Mouse (Mus musculus) kidney, postnatal 0 days (tissue): ENCODE data around the gene Pih1d1. TPM values are rescaled to one million over a fixed set of nuclear protein-coding genes. Genes with fewer than 3 reads are reported as not detected.

ENCODE experiments used
- ATAC-seq: fragments of 200-750 bp; cut with Nextera tagmentation; replicated peaks from 2 replicates; pipeline ENCODE4 v1.8.0; 2017; ENCODE audit warnings: low read depth, moderate number of reproducible peaks, moderate TSS enrichment, moderate library complexity; ENCODE audit not compliant: low FRiP score
- DNase-seq: peaks from one replicate; pipeline ENCODE4 v3.0.0-alpha.2; 2016; ENCODE audit warnings: low spot score
- H3K27ac ChIP-seq: fragments of 300-500 bp; sonication (generic); 2 replicates; pipeline ENCODE4 v1.5.1; 2014; ENCODE audit warnings: mild to moderate bottlenecking
- H3K27me3 ChIP-seq: fragments of 300-500 bp; sonication (generic); 2 replicates; pipeline ENCODE4 v1.6.1; 2014; ENCODE audit warnings: low read length, mixed read lengths; ENCODE audit not compliant: insufficient read depth
- H3K36me3 ChIP-seq: fragments of 300-500 bp; sonication (generic); 2 replicates; pipeline ENCODE4 v1.6.1; 2014; ENCODE audit warnings: low read length, mixed read lengths; ENCODE audit not compliant: insufficient read depth
- H3K4me1 ChIP-seq: fragments of 300-500 bp; sonication (generic); replicated peaks from 2 replicates; pipeline ENCODE4 v1.6.1; 2014; ENCODE audit warnings: antibody characterized with exemption, low read length, mixed read lengths; ENCODE audit not compliant: insufficient read depth
- H3K4me2 ChIP-seq: fragments of 300-500 bp; sonication (generic); 2 replicates; pipeline ENCODE4 v1.6.1; 2014; ENCODE audit warnings: mild to moderate bottlenecking, low read length, moderate library complexity, mixed read lengths
- H3K4me3 ChIP-seq: fragments of 300-500 bp; sonication (generic); replicated peaks from 2 replicates; pipeline ENCODE4 v1.5.1; 2014; ENCODE audit warnings: low read depth, low read length
- H3K9ac ChIP-seq: fragments of 300-500 bp; sonication (generic); 2 replicates; pipeline ENCODE4 v1.6.1; 2014; ENCODE audit warnings: low read depth, low read length
- H3K9me3 ChIP-seq: fragments of 300-500 bp; sonication (generic); replicated peaks from 2 replicates; pipeline ENCODE4 v1.6.1; 2016; ENCODE audit warnings: low read length, inconsistent platforms, mixed read lengths
- CTCF ChIP-seq: IDR thresholded peaks from 2 replicates; pipeline ENCODE4 v1.5.1; 2016; ENCODE audit warnings: antibody characterized with exemption, low read depth, mild to moderate bottlenecking, moderate library complexity
- WGBS: fragments of 180-500 bp; shearing (Covaris S2); extraction: QIAGEN DNeasy Blood & Tissue Kit; methylation state at CpG from one replicate; pipeline ENCODE4 v1.1.7; 2014; 5-methylcytosine and 5-hydroxymethylcytosine counted together
- microRNA counts: library from miRNA; unstranded; fragments of <30 nt; microRNA quantifications from one replicate; lab custom pipeline; 2015
- microRNA-seq: library from miRNA; unstranded; fragments of <30 nt; microRNA quantifications from one replicate; pipeline ENCODE4, GENCODE M21; 2016
- polyA plus RNA-seq: library from polyadenylated mRNA; unstranded; fragments of >200 nt; fragmentation: Nextera tagmentation; extraction: Ambion mirVana; gene quantifications from 2 replicates; pipeline ENCODE4 v1.2.1, GENCODE M21; 2015

Pih1d1 gene
- polyA plus RNA-seq, 1 experiment from 2014 or later, result 81.3 TPM

DNA sequence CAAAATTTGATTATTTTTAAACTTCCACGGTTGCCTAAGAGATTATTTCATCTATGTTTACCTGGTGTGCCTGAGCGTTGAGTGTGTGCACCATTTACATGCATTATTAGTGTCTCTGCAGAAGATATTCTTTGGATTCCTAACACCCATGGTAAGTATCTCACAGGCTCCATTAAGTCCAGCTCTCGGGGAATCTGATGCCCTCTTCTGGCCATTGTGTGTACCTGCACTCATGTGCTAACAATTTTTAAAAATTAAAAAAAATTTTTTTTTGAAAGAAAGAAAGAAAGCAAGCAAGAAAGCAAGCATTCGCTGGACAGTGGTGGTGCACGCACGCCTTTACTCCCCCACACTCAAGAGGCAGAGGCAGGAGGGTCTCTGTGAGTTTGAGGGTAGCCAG lies 54.2 kb downstream of the Pih1d1 start:
- Histone ChIP-seq H3K27ac (no peak overlapping the region), H3K36me3 (no peaks in the 10 kb centered on the region), H3K4me1 (peaks cover 6% of the 10 kb centered on the region; the same call in 1 of the 2 replicates), H3K9ac (no peak overlapping the region), H3K4me3 (no peak overlapping the region), H3K9me3 (no peaks in the 10 kb centered on the region), H3K4me2 (no peak overlapping the region), H3K27me3 (peaks cover 6% of the 10 kb centered on the region; the same call in 1 of the 2 replicates)
- WGBS, result 78% methylated on average over 6 of the region's 6 CpGs
- no peak for DNase-seq
- TF ChIP-seq CTCF, result peak; percentile 34; the same call in 1 of the 2 replicates
- no peak for ATAC-seq

MicroRNAs within 50 kb of the gene (microRNA counts, 519-probe panel; counts per million panel counts)
- 4,182 counts per million, percentile 76 among the panel's probes with 10 or more counts for microRNA mmu-miR-150 (lab: Ali Mortazavi, UCI)

Small RNAs within 50 kb of the gene (microRNA-seq; reads per million reads assigned to microRNA genes)
- gene Mir150, result 37.7 reads per million, percentile 41 among the genes with 10 or more reads in this experiment
- gene Mir5121, result 10.2 reads per million, percentile 23 among the genes with 10 or more reads in this experiment
- gene Mir7055, result not detected

Other genes starting within 250 kb of the Pih1d1 start
- 55.8 and 55.9 TPM in 2 replicates for gene Ap2a1, start 224.8 kb upstream of the Pih1d1 start, polyA plus RNA-seq
- 0.13 and 0.14 TPM in 2 replicates for gene Tsks, start 211.1 kb upstream of the Pih1d1 start, polyA plus RNA-seq
- gene Cpt1c, start 179.5 kb upstream of the Pih1d1 start, polyA plus RNA-seq, result 13.2 and 13.7 TPM in 2 replicates
- gene Prmt1, start 167.7 kb upstream of the Pih1d1 start, polyA plus RNA-seq, result 414 and 449 TPM in 2 replicates
- 73.6 and 76.0 TPM in 2 replicates for gene Irf3, start 156.7 kb upstream of the Pih1d1 start, polyA plus RNA-seq
- 42.8 and 43.4 TPM in 2 replicates for gene Bcl2l12, start 155.6 kb upstream of the Pih1d1 start, polyA plus RNA-seq
- 25.6 and 27.3 TPM in 2 replicates for gene Scaf1, start 137.9 kb upstream of the Pih1d1 start, polyA plus RNA-seq
- gene Rras, start 136.3 kb upstream of the Pih1d1 start, polyA plus RNA-seq, result 47.6 and 53.0 TPM in 2 replicates
- gene Prr12, start 101.4 kb upstream of the Pih1d1 start, polyA plus RNA-seq, result 5.8 and 6.1 TPM in 2 replicates
- gene Nosip, start 91.9 kb upstream of the Pih1d1 start, polyA plus RNA-seq, result 65.0 and 65.3 TPM in 2 replicates
- gene Prrg2, start 91.6 kb upstream of the Pih1d1 start, polyA plus RNA-seq, result 44.3 and 45.1 TPM in 2 replicates
- gene Rcn3, start 62.1 kb upstream of the Pih1d1 start, polyA plus RNA-seq, result 215 and 228 TPM in 2 replicates
- 134 and 145 TPM in 2 replicates for gene Fcgrt, start 50.5 kb upstream of the Pih1d1 start, polyA plus RNA-seq
- 1,486 and 1,553 TPM in 2 replicates for gene Rps11, start 29.9 kb upstream of the Pih1d1 start, polyA plus RNA-seq
- 1,804 and 1,959 TPM in 2 replicates for gene Rpl13a, start 25.5 kb upstream of the Pih1d1 start, polyA plus RNA-seq
- 0.83 and 1.3 TPM in 2 replicates for gene Gm45713, start 18.1 kb upstream of the Pih1d1 start, polyA plus RNA-seq
- 2.2 and 2.4 TPM in 2 replicates for gene Flt3l, start 17.9 kb upstream of the Pih1d1 start, polyA plus RNA-seq
- gene Aldh16a1, start 281 bp downstream of the Pih1d1 start, polyA plus RNA-seq, result 55.4 and 62.7 TPM in 2 replicates
- 0.17 TPM in 2 replicates for gene Slc17a7, start 9.6 kb downstream of the Pih1d1 start, polyA plus RNA-seq
- not detected in 2 replicates for gene Gfy, start 25.3 kb downstream of the Pih1d1 start, polyA plus RNA-seq
- not detected in 2 replicates for gene Pth2, start 26.7 kb downstream of the Pih1d1 start, polyA plus RNA-seq
- gene Ccdc155, start 50.6 kb downstream of the Pih1d1 start, polyA plus RNA-seq, result 0.36 and 0.43 TPM in 2 replicates
- 0.47 and 1.3 TPM in 2 replicates for gene Dkkl1, start 57.8 kb downstream of the Pih1d1 start, polyA plus RNA-seq
- 94.3 and 112 TPM in 2 replicates for gene Tead2, start 61.5 kb downstream of the Pih1d1 start, polyA plus RNA-seq
- 2.1 and 2.6 TPM in 2 replicates for gene Cd37, start 84.8 kb downstream of the Pih1d1 start, polyA plus RNA-seq
- 0.18 and 0.45 TPM in 2 replicates for gene Slc6a16, start 86.8 kb downstream of the Pih1d1 start, polyA plus RNA-seq
- not detected in 2 replicates for gene Slc6a21, start 123.2 kb downstream of the Pih1d1 start, polyA plus RNA-seq
- gene Trpm4, start 179.5 kb downstream of the Pih1d1 start, polyA plus RNA-seq, result 14.4 and 15.9 TPM in 2 replicates
- 0.75 and 1.1 TPM in 2 replicates for gene Hrc, start 181.0 kb downstream of the Pih1d1 start, polyA plus RNA-seq
- 4.3 and 5.4 TPM in 2 replicates for gene Ppfia3, start 212.7 kb downstream of the Pih1d1 start, polyA plus RNA-seq
- gene Lin7b, start 216.3 kb downstream of the Pih1d1 start, polyA plus RNA-seq, result 1.2 and 1.6 TPM in 2 replicates
- 148 and 163 TPM in 2 replicates for gene Snrnp70, start 241.4 kb downstream of the Pih1d1 start, polyA plus RNA-seq